Mouse (Mus musculus) kidney, postnatal 25 days (tissue): ENCODE measurements at regions not wholly inside any gene's neighbourhood (a gene's known extent, or its start where the extent isn't known, plus 50 kb on each side); places are given as distances from the start of the nearest gene placed in this dataset.
"Not testable (repeated sequence)": the region's sequence is repeated elsewhere in the genome, so short reads cannot be mapped to it uniquely, and the experiment has no call there.

Source experiments
- DNase-seq, 2 experiments: peaks; one replicate each; pipeline ENCODE4 v3.0.0; 2021; ENCODE audit warnings: mixed read lengths in 2 of 2

DNA sequence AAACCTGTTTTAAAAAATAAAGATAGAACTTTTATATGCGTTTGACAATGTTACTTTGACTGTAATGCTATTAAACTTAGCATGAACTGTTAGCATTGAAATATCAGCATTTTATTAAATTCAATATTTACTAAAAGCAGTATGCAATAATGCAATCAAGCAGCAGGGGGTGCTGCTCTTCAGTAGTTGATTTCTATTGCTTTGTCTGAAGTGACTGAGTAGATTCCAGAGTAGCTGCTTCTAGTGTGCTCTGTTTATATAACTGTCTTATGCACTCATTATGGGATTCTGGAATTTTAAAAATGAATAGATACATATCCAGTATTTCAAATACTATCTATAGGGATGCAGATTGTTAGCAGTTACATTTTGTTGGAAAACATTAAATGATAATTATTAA is 146.2 kb downstream of the Gm28710 start:
- peak; percentile 29 to 65 for DNase-seq

DNA sequence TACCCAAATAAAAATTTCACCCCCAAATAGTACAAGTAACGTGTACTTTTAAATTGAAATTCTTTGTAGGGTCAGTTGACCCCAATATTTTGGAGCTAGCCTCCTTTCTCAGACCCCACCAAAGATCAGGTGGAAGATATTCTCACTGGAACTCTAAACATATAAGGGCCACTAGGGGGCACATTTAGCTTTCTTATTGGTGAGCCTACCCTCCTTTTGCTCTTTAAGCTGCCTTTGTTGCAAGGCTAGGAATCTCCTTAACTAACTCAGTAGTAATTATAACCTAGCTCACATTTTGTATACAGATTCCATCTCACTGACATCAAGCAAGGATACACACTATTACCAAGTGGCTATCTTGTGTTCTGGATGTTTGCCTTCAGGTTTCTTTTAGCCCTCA is 155.8 kb downstream of the Gm28710 start:
- peak in 1 of 2 experiments; percentile 15 for DNase-seq

DNA sequence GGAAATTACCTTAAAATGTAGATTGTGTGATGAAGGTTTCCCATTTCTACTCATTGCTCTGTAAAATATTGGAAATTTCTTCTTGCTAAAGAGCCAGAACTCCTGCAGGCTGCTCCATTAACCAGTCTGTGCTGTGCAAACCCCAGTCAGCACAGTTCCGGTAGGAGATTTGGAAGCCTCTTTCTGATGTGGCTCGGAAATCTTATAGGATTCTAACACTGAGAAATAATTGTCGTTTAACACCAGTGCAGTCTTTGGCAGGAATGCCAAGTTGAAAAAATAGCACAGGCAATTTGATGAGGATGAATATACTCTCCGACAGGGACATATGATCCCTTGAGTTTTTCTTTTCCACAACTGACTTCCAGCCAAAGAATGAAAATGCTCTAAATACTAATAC is 176.1 kb downstream of the Gm28710 start:
- no peak for DNase-seq

DNA sequence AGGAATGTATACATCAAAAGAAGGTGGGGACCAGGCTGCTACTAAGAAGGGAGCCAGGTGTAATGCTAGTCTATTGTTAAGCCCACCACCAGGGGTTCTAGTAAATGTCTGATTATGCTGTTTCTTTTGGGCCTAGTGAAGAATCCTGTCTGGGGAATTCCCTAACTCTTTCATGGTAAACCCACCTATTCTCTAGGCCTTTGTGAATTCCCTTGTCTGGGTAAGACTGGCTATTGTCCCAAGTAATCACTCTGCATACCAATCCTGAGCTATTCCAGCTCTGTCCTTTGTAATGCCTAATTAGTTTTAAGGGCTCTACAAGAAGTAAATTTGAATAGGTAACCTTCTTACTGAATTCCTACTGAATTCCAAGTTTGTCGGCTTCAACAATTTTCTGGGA is 177.2 kb downstream of the Gm28710 start:
- DNase-seq = not testable (repeated sequence)

DNA sequence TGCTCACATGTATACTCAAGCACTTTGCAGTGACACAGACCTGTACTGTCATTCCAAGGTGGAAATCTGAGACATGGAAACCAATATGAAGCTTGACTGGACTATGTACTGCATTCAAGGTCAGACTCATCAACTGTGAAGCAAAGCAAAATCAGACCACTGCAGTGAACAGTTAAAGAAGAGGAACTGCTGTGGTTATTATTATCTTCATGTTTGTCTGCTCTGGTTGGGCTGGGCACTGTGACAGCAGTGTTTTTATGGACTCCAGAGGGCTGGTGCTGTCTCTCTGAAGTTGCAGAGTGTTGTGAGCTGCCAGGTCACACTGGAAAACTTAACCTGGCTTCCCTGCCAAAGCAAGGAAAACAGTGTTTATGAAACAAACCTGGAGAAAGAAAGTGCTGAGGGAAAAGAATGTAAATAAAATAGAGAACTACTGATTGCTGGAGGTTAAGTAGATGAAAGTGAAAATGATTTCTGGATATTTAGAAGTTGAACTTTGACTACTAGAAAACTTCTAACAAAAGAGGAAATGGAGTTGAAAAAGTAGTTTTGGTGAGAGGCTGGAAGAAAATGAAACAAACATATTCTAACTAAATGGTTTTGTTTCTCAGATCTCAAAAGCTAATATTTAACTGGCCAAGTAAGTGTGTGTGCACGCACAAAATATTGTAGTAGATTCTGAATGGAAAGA is 181.7 kb downstream of the Gm28710 start:
- peak; percentile 3 to 32 for DNase-seq

DNA sequence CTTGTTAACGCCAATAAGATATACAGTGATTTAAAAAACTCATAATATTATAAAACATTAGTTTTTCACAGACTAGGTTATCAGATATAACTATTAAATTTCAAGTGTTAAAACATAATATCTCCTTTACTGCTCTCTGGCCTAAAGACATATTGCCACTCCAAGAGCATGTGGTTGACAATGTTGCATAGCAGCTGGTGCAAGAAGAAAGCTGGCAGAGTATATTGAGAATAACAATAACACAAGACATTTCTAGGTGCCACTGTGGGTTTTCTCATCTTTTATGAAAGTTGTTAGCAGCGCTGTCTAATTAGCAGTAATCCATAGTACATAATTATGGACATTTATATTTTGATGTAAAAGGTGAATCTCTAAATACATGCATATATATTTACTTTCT is 184.4 kb downstream of the Gm28710 start:
- no peak for DNase-seq

DNA sequence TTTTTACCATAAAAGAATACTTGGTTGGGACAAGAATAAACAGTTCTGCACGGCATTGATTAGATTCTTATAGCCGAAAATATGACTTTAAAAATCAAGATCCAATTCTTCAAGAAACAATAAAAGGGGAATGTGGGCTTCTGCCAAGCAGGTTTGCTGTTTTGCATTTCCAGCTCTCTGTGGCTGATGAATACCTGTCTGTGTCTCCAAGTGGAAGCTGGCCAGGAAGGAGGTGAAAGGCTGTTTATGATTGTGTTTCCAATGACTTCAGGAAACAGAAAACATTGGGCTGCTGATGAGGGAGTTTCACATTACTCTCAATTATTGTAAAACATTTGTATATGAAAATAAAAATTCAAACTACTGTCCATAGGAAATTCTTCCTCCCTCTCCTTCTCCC is 193.3 kb downstream of the Gm28710 start:
- no peak for DNase-seq

DNA sequence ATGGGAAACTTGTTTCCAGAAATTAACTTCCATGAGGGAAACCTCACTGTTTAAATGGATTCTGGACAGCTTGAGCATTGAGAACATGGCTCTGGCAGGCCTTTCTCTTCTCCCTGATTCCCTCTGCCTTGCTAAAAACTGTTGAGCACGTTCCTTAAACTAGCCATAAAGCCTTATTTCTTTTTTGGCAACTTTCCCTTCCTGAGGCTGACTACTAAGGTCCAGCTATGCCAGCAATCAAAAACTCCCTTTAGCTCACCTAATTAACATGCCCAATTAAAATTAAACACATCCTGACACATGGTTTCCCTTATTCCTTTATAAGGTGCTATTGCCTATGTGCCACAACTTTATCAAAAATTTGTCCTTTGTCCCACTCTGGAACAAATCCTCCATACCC is 199.9 kb downstream of the Gm28710 start:
- DNase-seq = no peak

DNA sequence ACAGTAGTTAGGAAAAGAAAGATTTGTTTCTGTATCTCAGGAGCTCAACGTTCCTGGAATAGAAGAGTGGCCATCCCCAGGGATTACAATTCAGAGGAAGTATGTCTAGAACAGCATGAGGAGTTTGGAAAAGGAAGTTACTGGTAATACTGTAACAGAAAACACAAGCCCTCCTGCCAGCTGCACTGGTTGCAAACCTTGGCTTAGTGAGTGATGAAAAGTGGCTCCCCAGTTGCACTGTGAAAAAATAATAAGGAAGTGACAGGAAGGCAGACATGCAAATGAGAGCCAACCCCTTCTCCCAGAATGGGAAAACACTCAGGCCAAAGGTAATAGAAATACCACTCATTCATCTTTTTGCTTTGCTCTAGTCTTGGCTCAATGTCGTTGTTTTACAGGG is 207.6 kb downstream of the Gm28710 start:
- DNase-seq = no peak

DNA sequence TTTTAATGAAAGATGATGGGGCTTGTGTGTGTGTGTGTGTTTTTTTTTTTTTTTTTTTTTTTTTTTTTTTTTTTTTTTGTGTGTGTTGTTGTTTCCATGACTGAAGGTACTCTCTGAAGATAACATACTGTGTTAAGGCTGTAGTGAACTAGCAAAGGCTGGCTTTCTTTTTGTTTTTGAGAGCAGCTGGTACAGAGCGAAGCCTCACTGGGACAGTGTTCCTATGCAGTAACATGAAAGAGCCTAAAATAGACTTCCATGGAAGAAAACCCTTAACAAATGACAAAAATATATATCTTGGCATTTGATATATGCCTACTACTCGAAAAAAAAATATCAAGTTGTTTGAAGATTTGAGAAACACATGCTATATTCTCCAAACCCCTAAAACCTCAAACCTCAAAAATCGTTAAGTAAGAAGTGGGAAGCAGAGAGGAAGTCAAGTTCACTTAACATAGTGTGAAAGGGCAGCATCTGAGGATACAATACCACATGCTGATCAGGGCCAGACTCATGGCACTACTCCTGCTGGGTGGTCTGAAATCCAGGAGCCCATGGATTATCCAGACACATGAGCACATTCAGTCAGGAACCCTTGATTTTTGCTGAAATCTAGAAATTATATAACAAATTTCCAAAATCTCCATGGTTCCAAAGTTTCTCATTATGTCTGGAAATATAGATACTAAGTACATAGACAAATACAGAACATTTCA is 215.4 kb downstream of the Gm28710 start:
- no peak for DNase-seq

DNA sequence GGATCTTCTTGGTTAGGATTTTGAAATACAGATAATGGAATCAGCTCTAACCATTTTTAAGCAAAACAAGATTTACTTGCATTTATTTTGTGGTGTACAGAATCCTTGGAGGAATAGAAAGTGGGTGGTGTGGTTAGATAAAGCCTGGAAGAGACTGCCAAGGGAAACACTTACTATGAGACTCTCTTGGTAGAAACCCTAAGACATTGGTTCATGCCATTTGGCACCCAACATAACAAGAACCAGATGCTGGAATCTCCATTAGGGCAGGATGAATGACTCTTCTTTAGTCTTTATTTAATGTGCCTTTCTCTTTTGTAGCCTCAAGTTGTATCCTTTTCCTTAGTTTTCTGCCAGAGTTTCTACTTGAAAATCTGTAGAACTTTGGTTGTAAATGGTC is 230.0 kb downstream of the Gm28710 start:
- DNase-seq = no peak

DNA sequence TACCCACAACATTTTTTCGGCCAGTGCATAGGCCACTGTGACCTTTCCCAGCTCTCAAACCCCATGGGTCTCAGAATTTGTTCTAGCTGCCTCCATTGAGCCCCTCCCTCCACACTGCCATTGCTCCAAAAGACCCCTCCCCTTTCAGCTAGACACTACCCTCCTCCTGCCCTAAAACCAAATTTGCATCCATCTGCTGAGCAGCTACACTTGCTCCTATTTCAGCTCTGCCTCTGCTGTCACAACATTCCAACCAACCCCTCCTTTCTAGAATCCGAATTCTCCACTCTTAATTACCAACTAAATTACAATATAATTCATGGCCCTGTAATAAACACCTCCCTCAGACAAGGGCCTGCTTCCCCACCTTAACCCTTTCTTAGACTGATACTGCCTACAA is 262.3 kb downstream of the Gm28710 start:
- DNase-seq = no peak

DNA sequence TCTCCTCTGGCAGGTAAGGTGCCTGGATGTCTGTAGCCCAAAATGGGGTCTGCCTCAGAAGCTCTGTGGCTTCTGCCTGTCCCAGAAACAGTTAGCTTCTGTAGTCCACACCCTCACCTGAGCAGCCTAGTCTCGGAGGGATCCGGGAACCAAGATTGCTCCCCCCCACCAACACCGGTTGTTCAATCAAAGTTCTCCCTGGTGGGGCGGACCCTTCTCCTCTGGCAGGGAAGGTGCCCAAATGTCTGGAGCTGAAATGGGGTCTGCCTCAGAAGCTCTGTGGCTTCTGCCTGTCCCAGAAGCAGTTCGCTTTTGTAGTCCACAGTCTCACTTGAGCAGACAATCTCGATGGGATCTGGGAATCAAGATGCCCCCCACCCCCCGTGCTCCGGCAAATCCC is 273.0 kb downstream of the Gm28710 start:
- no peak for DNase-seq

DNA sequence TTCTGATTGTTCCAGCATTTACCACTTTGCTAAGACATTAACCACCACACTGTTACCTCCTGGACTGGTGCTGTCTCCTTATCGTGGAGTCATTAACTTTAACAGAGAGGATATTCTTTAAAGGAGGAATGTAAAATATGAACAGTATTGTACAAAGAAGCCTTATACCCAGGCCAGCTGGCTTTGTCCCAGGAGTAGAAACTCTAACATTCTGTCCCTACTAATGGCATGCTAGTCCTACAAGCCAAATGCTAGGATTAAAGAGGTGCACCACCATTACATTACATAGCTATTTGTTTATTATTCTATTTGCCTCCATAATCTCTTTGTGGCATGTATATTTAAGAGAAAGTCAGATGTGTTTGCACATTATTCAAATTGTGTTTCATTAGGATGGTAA is 288.8 kb downstream of the Gm28710 start:
- no peak for DNase-seq

DNA sequence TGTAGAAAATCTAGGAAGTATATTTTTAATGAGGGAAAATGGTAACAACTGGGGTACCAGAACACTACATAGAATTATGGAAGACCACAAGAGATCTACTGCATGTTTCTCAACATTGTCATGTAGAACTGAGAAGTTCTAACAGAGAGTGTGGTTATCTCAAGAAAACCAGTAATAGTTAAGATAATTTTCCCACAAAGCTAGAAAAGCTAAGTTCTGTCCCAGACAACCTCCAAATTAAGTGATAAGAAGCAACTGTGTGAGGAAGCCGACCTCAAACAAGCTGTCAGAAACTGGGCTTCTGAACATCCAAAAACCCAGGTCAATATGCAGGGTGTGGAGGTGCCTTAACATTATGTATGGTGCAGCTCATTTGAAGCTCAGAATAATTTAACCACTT is 261.4 kb upstream of the Speer4f2 start:
- DNase-seq = no peak

DNA sequence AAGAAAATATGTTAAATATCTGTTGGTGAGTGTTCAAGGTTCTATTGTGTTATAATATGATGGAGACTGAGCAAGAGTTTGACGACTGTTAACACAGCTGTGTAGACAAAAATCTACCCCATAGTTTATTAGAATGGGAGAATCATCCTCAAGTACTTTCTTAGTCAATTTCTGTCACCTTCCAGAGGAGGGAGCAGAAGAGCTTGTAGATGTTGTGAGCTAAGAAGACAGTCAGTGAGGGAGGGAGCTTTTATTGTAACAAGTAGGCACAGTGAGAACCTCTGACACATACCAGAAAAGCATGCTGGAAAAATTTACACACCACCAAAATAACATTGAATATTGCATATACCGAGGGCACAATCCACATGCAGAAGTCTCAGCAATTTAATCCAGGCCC is 261.0 kb upstream of the Speer4f2 start:
- no peak for DNase-seq

DNA sequence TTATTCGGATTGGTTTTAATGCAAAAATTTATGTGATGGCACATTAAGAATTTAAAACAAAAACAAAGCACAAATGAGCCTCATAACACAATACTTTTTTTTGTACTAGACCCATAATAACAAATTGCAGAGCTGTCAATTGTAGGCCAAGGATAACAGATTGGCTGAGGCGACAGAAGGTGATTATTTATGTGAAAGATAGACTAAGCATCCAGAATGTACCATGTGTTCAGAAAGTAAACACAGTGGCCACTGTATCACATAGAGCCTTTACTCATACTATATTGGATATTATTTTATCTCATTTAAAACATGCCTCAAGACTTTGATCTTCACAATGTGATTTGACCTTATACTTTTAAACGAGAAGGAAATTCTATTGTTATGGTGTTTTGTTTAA is 257.9 kb upstream of the Speer4f2 start:
- no peak for DNase-seq

DNA sequence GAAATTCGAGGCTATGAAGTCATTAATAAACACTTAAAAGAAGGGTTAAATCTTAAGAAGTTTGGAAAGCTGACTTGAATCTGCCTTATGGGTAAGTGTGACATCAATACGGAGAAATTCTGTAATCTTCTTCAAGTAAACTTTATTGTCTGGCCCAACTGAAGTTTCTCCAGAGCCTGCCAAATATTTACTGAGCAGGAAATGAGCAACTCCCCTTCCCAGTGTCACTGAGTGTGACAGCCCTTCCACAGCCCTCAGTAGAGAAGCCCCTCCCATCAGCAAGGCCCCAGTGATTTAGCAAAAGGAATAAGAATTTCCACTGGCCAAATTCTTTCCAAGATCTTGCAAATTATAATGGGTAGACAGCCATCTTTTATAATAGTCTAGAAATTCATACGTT is 256.9 kb upstream of the Speer4f2 start:
- no peak for DNase-seq

DNA sequence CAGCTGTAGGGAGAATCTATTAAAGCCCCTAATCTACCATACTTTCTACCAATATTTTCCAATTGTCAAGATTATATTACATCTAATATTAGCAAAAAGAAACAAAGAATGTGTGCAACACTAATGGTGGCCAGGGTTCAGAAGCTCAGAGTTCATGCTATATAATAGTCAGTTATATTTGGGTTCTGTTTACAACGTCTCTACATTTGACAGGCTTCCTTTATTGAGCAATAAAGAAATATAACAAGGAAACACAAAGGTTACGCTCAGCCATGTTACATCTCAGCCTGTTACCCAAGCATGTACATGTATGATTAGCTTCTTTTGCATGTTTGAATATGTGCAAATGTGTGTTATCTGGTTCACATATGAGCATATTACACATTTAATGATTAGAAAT is 247.7 kb upstream of the Speer4f2 start:
- no peak for DNase-seq

DNA sequence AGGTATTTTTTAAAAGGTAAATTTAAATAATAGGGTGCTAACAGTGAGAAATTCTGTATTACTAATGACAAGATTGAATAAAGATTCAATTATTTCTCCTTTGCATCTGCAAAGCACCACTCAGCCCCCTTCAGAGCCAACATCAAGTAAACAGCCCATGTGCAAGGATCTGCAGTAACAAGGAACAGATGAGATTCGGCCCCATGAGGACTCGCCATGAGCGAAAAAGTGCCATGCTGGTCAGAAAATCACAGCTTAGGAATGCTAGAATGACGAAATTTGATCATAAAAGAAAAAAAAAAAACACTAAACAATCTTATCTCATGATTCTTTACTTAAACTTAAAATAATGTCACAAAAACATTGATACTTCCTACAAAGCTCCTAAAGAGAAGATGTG is 245.5 kb upstream of the Speer4f2 start:
- DNase-seq = no peak

DNA sequence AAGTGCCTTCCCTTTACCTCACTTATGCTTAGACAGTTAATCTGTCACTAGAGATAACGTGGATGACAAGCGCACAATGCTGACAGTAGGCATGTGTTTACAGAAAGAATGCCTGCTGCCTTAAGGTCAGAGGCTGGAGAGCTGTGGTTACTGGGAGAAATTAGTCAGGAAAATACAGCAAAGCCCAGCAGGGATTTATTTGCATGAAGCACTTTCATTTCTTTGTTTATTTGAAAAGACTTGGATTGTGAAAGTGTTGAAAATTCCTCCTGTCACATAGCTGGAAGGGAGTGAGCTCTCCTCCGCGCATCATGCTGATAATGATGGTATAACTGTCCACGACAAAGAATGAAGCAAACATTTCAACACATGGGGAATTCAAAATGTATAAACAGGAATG is 237.5 kb upstream of the Speer4f2 start:
- no peak for DNase-seq

DNA sequence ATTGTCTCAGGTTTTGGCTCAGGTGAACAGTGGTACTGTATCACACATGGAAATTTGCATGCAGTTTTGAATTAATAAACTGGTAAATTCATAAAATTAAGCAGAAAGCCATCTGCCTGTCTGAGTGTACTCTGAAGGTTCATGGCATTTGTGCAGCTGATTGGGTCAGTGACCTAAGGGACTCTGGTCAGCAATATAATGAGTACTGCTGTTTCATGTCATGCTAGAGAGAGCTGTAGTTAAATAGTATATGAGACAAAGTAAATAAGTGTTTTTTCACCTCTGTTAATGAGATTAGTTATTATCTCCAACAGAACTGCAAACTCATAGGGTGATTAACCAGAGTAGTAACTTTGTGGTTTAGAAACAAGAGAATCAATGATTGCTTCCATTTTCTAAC is 231.4 kb upstream of the Speer4f2 start:
- DNase-seq = peak; percentile 45 to 68

DNA sequence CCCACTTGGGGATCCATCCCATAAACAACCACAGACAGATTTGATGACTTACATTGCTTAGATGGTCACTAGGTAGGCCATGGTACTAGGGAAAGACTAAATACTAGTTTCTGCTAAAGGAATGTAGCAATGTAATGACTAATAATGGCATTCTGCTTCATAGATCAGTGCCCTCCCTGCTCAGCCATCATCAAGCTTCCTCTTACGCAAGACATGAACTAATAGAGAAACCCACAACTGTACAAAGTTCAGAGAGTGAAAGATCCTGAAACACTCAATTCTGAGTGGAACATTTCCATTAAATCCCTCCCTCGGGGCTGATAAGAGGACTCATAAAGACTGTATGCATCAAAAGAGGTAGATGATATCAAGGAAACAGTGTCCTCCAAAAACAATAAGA is 198.4 kb upstream of the Speer4f2 start:
- no peak for DNase-seq

DNA sequence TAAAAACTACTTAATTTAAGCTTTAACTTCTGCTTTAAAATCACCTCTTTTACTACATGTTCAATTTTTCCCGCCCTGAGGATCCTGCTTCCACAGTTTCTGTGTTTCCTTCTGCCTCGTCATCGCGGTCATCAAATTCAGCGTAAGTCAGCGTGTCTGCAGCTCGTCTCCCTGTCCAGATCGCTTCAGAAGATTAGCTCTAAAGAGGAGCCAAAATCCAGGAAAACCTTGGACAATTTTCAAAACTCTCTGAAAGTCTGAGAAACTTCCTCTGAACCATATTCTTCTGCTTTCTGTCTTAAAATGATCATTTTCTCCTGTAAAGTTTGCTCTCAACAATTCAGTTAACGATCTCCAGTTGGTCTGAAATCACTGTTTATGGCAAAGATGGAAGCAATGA is 196.2 kb upstream of the Speer4f2 start:
- DNase-seq = no peak
